Mouse (Mus musculus): Measurements from ENCODE around the gene Nbl1. TPM values are rescaled to one million over a fixed set of nuclear protein-coding genes. Genes with fewer than 3 reads are reported as not detected.

Nbl1 gene
- total and polyA plus RNA-seq, 3 experiments = 0.14 TPM; not detected in 2

- Histone ChIP-seq H3K9ac (ENCODE audit: control insufficient read depth, low read depth, low read length, poor library complexity, severe bottlenecking) (no peak overlapping the region), H3K79me2 (ENCODE audit: control insufficient read depth, insufficient read depth, low read length, poor library complexity) (no peaks in the 10 kb centered on the region), H3K4me3 (ENCODE audit: control insufficient read depth in 1 of 2, insufficient read depth in 1 of 2, low read depth in 2 of 2, low read length in 2 of 2) (no peak overlapping the region), H3K9me3 (replicated peaks; ENCODE audit: insufficient read depth, low read length) (no peaks in the 10 kb centered on the region), H3K36me3 (ENCODE audit: control insufficient read depth in 1 of 2, insufficient read depth in 2 of 2, low read length in 2 of 2) (no peaks in the 10 kb centered on the region), H3K27me3 (ENCODE audit: control insufficient read depth in 1 of 2, insufficient read depth in 2 of 2, low read length in 2 of 2) (no peaks in the 10 kb centered on the region), H3K27ac (ENCODE audit: control insufficient read depth, low read depth, low read length) (no peak overlapping the region), H3K4me1 (ENCODE audit: control insufficient read depth in 1 of 2, insufficient read depth in 2 of 2, low read length in 2 of 2) (no peaks in the 10 kb centered on the region)
- DNase-seq (ENCODE audit: low read depth, low spot score) = no peak
- no peak for TF ChIP-seq SMC3 (IDR thresholded peaks at IDR 0.05; ENCODE audit: low read depth, low read length)
- TF ChIP-seq RCOR1 (IDR thresholded peaks at IDR 0.05; ENCODE audit: low read depth, low read length) = no peak
- no peak for TF ChIP-seq CTCF (IDR thresholded peaks at IDR 0.05 in 2 of 3, conservative IDR thresholded peaks at IDR 0.05 in 1 of 3; ENCODE audit: control insufficient read depth in 1 of 3, insufficient read depth in 1 of 3, low read depth in 2 of 3, low read length in 3 of 3, poor library complexity in 1 of 3, severe bottlenecking in 1 of 3)
- TF ChIP-seq EP300 (IDR thresholded peaks at IDR 0.05; ENCODE audit: low read depth in 1 of 2, low read length in 2 of 2) = no peak
- no peak for TF ChIP-seq MAFK (IDR thresholded peaks at IDR 0.05; ENCODE audit: borderline replicate concordance, low read depth, low read length)
- TF ChIP-seq TBP (IDR thresholded peaks at IDR 0.05; ENCODE audit: low read depth, low read length) = no peak
Measured at GRCm38 (mm10) chr4:139064831-139065230, 28.0 kb downstream of the Nbl1 start.

- no peaks in the 10 kb centered on the region for H3K27me3 ChIP-seq (ENCODE audit: control insufficient read depth in 1 of 2, insufficient read depth in 2 of 2, low read length in 2 of 2)
- H3K79me2 ChIP-seq (ENCODE audit: control insufficient read depth, insufficient read depth, low read length, poor library complexity) = no peaks in the 10 kb centered on the region
- no peak overlapping the region for H3K9ac ChIP-seq (ENCODE audit: control insufficient read depth, low read depth, low read length, poor library complexity, severe bottlenecking)
- TF ChIP-seq HCFC1 (IDR thresholded peaks at IDR 0.05; ENCODE audit: low read depth, low read length) = no peak
- no peak for TF ChIP-seq MAX (IDR thresholded peaks at IDR 0.05; ENCODE audit: low read length)
- TF ChIP-seq ZKSCAN1 (IDR thresholded peaks at IDR 0.05; ENCODE audit: low read depth, low read length) = no peak
- no peak for TF ChIP-seq POLR2AphosphoS5 (IDR thresholded peaks at IDR 0.05; ENCODE audit: borderline replicate concordance, low read depth, low read length)
- TF ChIP-seq MXI1 (IDR thresholded peaks at IDR 0.05; ENCODE audit: low read depth, low read length) = no peak
- TF ChIP-seq MYB (IDR thresholded peaks at IDR 0.05; ENCODE audit: low read depth, low read length) = no peak
- TF ChIP-seq RAD21 (IDR thresholded peaks at IDR 0.05; ENCODE audit: low read depth, low read length) = no peak
- TF ChIP-seq USF1 (IDR thresholded peaks at IDR 0.05; ENCODE audit: low read depth, low read length) = no peak
- no peak for TF ChIP-seq MAZ (IDR thresholded peaks at IDR 0.05; ENCODE audit: low read depth, low read length)
- TF ChIP-seq KAT2A (conservative IDR thresholded peaks at IDR 0.05; ENCODE audit: low read depth, low read length) = no peak
- no peak for TF ChIP-seq TCF12 (IDR thresholded peaks at IDR 0.05; ENCODE audit: low read depth, low read length)
- TF ChIP-seq CHD2 (IDR thresholded peaks at IDR 0.05; ENCODE audit: low read length) = no peak
- TF ChIP-seq ETS1 (IDR thresholded peaks at IDR 0.05; ENCODE audit: low read depth, low read length) = no peak
- TF ChIP-seq ZMIZ1 (IDR thresholded peaks at IDR 0.05; ENCODE audit: low read depth, low read length) = no peak
- TF ChIP-seq CTCF (IDR thresholded peaks at IDR 0.05 in 2 of 3, conservative IDR thresholded peaks at IDR 0.05 in 1 of 3; ENCODE audit: control insufficient read depth in 1 of 3, insufficient read depth in 1 of 3, low read depth in 2 of 3, low read length in 3 of 3, poor library complexity in 1 of 3, severe bottlenecking in 1 of 3) = no peak
- TF ChIP-seq TBP (IDR thresholded peaks at IDR 0.05; ENCODE audit: low read depth, low read length) = no peak
- TF ChIP-seq GABPA (IDR thresholded peaks at IDR 0.05; ENCODE audit: low read depth, low read length) = no peak
- no peaks in the 10 kb centered on the region for H3K36me3 ChIP-seq (ENCODE audit: control insufficient read depth in 1 of 2, insufficient read depth in 2 of 2, low read length in 2 of 2)
- H3K9me3 ChIP-seq (replicated peaks; ENCODE audit: insufficient read depth, low read length) = no peaks in the 10 kb centered on the region
- no peak overlapping the region for H3K4me3 ChIP-seq (ENCODE audit: control insufficient read depth in 1 of 2, insufficient read depth in 1 of 2, low read depth in 2 of 2, low read length in 2 of 2)
- no peaks in the 10 kb centered on the region for H3K4me1 ChIP-seq (ENCODE audit: control insufficient read depth in 1 of 2, insufficient read depth in 2 of 2, low read length in 2 of 2)
- H3K27ac ChIP-seq (ENCODE audit: control insufficient read depth, low read depth, low read length) = no peak overlapping the region
- DNase-seq (ENCODE audit: low read depth, low spot score) = peak; percentile 54
Measured at GRCm38 (mm10) chr4:139059569-139059968, 33.2 kb downstream of the Nbl1 start.

Measured in MEL (cell line).